Mouse (Mus musculus) MEL (cell line): Measurements from ENCODE around the gene Gm45208. TPM values are rescaled to one million over a fixed set of nuclear protein-coding genes. Genes with fewer than 3 reads are reported as not detected.
A peak's percentile ranks its signal among the peaks of the same experiment; 100 is the strongest.

ENCODE experiments used
- DNase-seq: peaks from one replicate; pipeline ENCODE4 v3.0.0; 2011; ENCODE audit warnings: low read depth, low spot score
- H3K27ac ChIP-seq: 2 replicates; pipeline ENCODE4 v1.5.1; 2012; ENCODE audit warnings: low read depth, mild to moderate bottlenecking, control low read depth, low read length, moderate library complexity; ENCODE audit not compliant: control insufficient read depth
- H3K27me3 ChIP-seq, 2 experiments: fragments of 150-350 bp in 1 of 2; sonication (generic) in 1 of 2; 2 replicates each; pipeline ENCODE4 v1.6.1; 2012; ENCODE audit warnings: low read length in 2 of 2, mild to moderate bottlenecking in 2 of 2, improper control_type of control experiment in 1 of 2, moderate library complexity in 1 of 2; ENCODE audit not compliant: insufficient read depth in 2 of 2, control insufficient read depth in 1 of 2
- H3K36me3 ChIP-seq, 2 experiments: 2 replicates each; pipeline ENCODE4 v1.6.1; 2012 to 2014; ENCODE audit warnings: low read length in 2 of 2, improper control_type of control experiment in 1 of 2, inconsistent platforms in 1 of 2, mild to moderate bottlenecking in 1 of 2; ENCODE audit not compliant: insufficient read depth in 2 of 2, control insufficient read depth in 1 of 2
- H3K4me1 ChIP-seq, 2 experiments: fragments of 150-350 bp in 1 of 2; sonication (generic) in 1 of 2; 2 replicates each; pipeline ENCODE4 v1.6.1; 2012; ENCODE audit warnings: low read length in 2 of 2, improper control_type of control experiment in 1 of 2, mild to moderate bottlenecking in 1 of 2; ENCODE audit not compliant: insufficient read depth in 2 of 2, control insufficient read depth in 1 of 2
- H3K4me3 ChIP-seq, 2 experiments: fragments of 150-350 bp in 1 of 2; sonication (generic) in 1 of 2; 2 replicates each; pipeline ENCODE4 v1.5.1; 2012; ENCODE audit warnings: low read depth in 2 of 2, low read length in 2 of 2, mild to moderate bottlenecking in 2 of 2, moderate library complexity in 2 of 2, control low read depth in 1 of 2, improper control_type of control experiment in 1 of 2; ENCODE audit not compliant: control insufficient read depth in 1 of 2, insufficient read depth in 1 of 2
- H3K79me2 ChIP-seq: 2 replicates; pipeline ENCODE4 v1.6.1; 2012; ENCODE audit warnings: mild to moderate bottlenecking, low read length, moderate library complexity; ENCODE audit not compliant: control insufficient read depth, poor library complexity, insufficient read depth
- H3K9ac ChIP-seq: 2 replicates; pipeline ENCODE4 v1.6.1; 2012; ENCODE audit warnings: low read depth, mild to moderate bottlenecking, control low read depth, low read length, moderate library complexity; ENCODE audit not compliant: control insufficient read depth, poor library complexity, severe bottlenecking
- H3K9me3 ChIP-seq: fragments of 150-350 bp; sonication (generic); replicated peaks from 2 replicates; pipeline ENCODE4 v1.6.1; 2012; ENCODE audit warnings: mild to moderate bottlenecking, low read length, improper control_type of control experiment, moderate library complexity; ENCODE audit not compliant: insufficient read depth
- BHLHE40 ChIP-seq: IDR thresholded peaks from 2 replicates; pipeline ENCODE4 v1.6.1; 2012; ENCODE audit warnings: low read depth, mild to moderate bottlenecking, inconsistent platforms, low read length, improper control_type of control experiment, borderline replicate concordance
- CHD2 ChIP-seq: IDR thresholded peaks from 2 replicates; pipeline ENCODE4 v1.6.1; 2011; ENCODE audit warnings: low read length, improper control_type of control experiment
- CTCF ChIP-seq, 3 experiments: IDR thresholded peaks in 2 of 3; conservative IDR thresholded peaks in 1 of 3; 2 replicates each; pipeline ENCODE4 v1.5.1; 2011 to 2012; ENCODE audit warnings: low read length in 3 of 3, low read depth in 2 of 3, mild to moderate bottlenecking in 2 of 3, improper control_type of control experiment in 1 of 3, inconsistent platforms in 1 of 3, mixed read lengths in 1 of 3, moderate library complexity in 1 of 3; ENCODE audit not compliant: control insufficient read depth in 1 of 3, insufficient read depth in 1 of 3, poor library complexity in 1 of 3, severe bottlenecking in 1 of 3
- E2F4 ChIP-seq: IDR thresholded peaks from 2 replicates; pipeline ENCODE4 v1.6.1; 2011; ENCODE audit warnings: low read depth, low read length, improper control_type of control experiment, borderline replicate concordance
- ELF1 ChIP-seq: IDR thresholded peaks from 2 replicates; pipeline ENCODE4 v1.6.1; 2014; ENCODE audit warnings: low read depth, mild to moderate bottlenecking, inconsistent platforms, low read length, improper control_type of control experiment, moderate library complexity
- EP300 ChIP-seq, 2 experiments: IDR thresholded peaks; 2 replicates each; pipeline ENCODE4 v1.6.1; 2011; ENCODE audit warnings: improper control_type of control experiment in 2 of 2, low read length in 2 of 2, low read depth in 1 of 2, mild to moderate bottlenecking in 1 of 2
- ETS1 ChIP-seq: IDR thresholded peaks from 2 replicates; pipeline ENCODE4 v1.6.1; 2012; ENCODE audit warnings: low read depth, mild to moderate bottlenecking, inconsistent platforms, low read length, improper control_type of control experiment, moderate library complexity
- GABPA ChIP-seq: IDR thresholded peaks from 2 replicates; pipeline ENCODE4 v1.6.1; 2012; ENCODE audit warnings: low read depth, mild to moderate bottlenecking, inconsistent platforms, low read length, improper control_type of control experiment, moderate library complexity
- GATA1 ChIP-seq: IDR thresholded peaks from 2 replicates; pipeline ENCODE4 v1.6.1; 2011; ENCODE audit warnings: low read depth, low read length, improper control_type of control experiment
- HCFC1 ChIP-seq: IDR thresholded peaks from 2 replicates; pipeline ENCODE4 v1.6.1; 2012; ENCODE audit warnings: low read depth, mild to moderate bottlenecking, inconsistent platforms, low read length, improper control_type of control experiment, moderate library complexity
- JUND ChIP-seq: IDR thresholded peaks from 2 replicates; pipeline ENCODE4 v1.6.1; 2011; ENCODE audit warnings: low read depth, mild to moderate bottlenecking, improper control_type of control experiment, low read length
- KAT2A ChIP-seq: conservative IDR thresholded peaks from 2 replicates; pipeline ENCODE4 v1.6.1; 2012; ENCODE audit warnings: low read depth, low read length, improper control_type of control experiment, inconsistent platforms
- MAFK ChIP-seq: IDR thresholded peaks from 2 replicates; pipeline ENCODE4 v1.6.1; 2011; ENCODE audit warnings: low read depth, mild to moderate bottlenecking, low read length, improper control_type of control experiment, borderline replicate concordance
- MAZ ChIP-seq: IDR thresholded peaks from 2 replicates; pipeline ENCODE4 v1.6.1; 2012; ENCODE audit warnings: low read depth, mild to moderate bottlenecking, inconsistent platforms, low read length, improper control_type of control experiment
- MEF2A ChIP-seq: IDR thresholded peaks from 2 replicates; pipeline ENCODE4 v1.6.1; 2014; ENCODE audit warnings: low read depth, mild to moderate bottlenecking, inconsistent platforms, low read length, improper control_type of control experiment; ENCODE audit not compliant: poor library complexity, insufficient replicate concordance, severe bottlenecking; ENCODE audit errors: extremely low read depth
- MXI1 ChIP-seq: IDR thresholded peaks from 2 replicates; pipeline ENCODE4 v1.6.1; 2011; ENCODE audit warnings: mild to moderate bottlenecking, low read depth, low read length, improper control_type of control experiment
- MYB ChIP-seq: IDR thresholded peaks from 2 replicates; pipeline ENCODE4 v1.6.1; 2011; ENCODE audit warnings: mild to moderate bottlenecking, low read depth, low read length, improper control_type of control experiment
- NELFE ChIP-seq: IDR thresholded peaks from 2 replicates; pipeline ENCODE4 v1.6.1; 2011; ENCODE audit warnings: low read depth, low read length, improper control_type of control experiment
- NRF1 ChIP-seq: IDR thresholded peaks from 2 replicates; pipeline ENCODE4 v1.6.1; 2014; ENCODE audit warnings: low read depth, mild to moderate bottlenecking, inconsistent platforms, low read length, improper control_type of control experiment, moderate library complexity; ENCODE audit not compliant: poor library complexity, insufficient read depth, severe bottlenecking
- POLR2A ChIP-seq, 2 experiments: IDR thresholded peaks; 2 replicates each; pipeline ENCODE4 v1.6.1; 2011 to 2012; ENCODE audit warnings: low read length in 2 of 2, mild to moderate bottlenecking in 2 of 2, control low read depth in 1 of 2, improper control_type of control experiment in 1 of 2, low read depth in 1 of 2, moderate library complexity in 1 of 2; ENCODE audit not compliant: control insufficient read depth in 1 of 2, insufficient read depth in 1 of 2, poor library complexity in 1 of 2
- POLR2AphosphoS2 ChIP-seq: IDR thresholded peaks from 2 replicates; pipeline ENCODE4 v1.6.1; 2011; ENCODE audit warnings: low read length, improper control_type of control experiment
- POLR2AphosphoS5 ChIP-seq: IDR thresholded peaks from 2 replicates; pipeline ENCODE4 v1.6.1; 2012; ENCODE audit warnings: low read depth, borderline replicate concordance, mild to moderate bottlenecking, inconsistent platforms, low read length, moderate library complexity, mixed read lengths
- RAD21 ChIP-seq: IDR thresholded peaks from 2 replicates; pipeline ENCODE4 v1.6.1; 2011; ENCODE audit warnings: mild to moderate bottlenecking, low read depth, low read length, improper control_type of control experiment
- RCOR1 ChIP-seq: IDR thresholded peaks from 2 replicates; pipeline ENCODE4 v1.6.1; 2012; ENCODE audit warnings: low read depth, mild to moderate bottlenecking, inconsistent platforms, low read length, improper control_type of control experiment
- SIN3A ChIP-seq: IDR thresholded peaks from 2 replicates; pipeline ENCODE4 v1.6.1; 2012; ENCODE audit warnings: low read length, improper control_type of control experiment, inconsistent platforms
- SMC3 ChIP-seq: IDR thresholded peaks from 2 replicates; pipeline ENCODE4 v1.6.1; 2011; ENCODE audit warnings: low read depth, low read length, improper control_type of control experiment
- TAL1 ChIP-seq: IDR thresholded peaks from 2 replicates; pipeline ENCODE4 v1.6.1; 2012; ENCODE audit warnings: mild to moderate bottlenecking, inconsistent platforms, low read length, moderate library complexity, mixed read lengths
- TCF12 ChIP-seq: IDR thresholded peaks from 2 replicates; pipeline ENCODE4 v1.6.1; 2014; ENCODE audit warnings: low read depth, mild to moderate bottlenecking, inconsistent platforms, low read length, improper control_type of control experiment, moderate library complexity
- UBTF ChIP-seq: IDR thresholded peaks from 2 replicates; pipeline ENCODE4 v1.6.1; 2012; ENCODE audit warnings: low read depth, mild to moderate bottlenecking, inconsistent platforms, low read length, improper control_type of control experiment, moderate library complexity, borderline replicate concordance; ENCODE audit not compliant: insufficient read depth
- USF1 ChIP-seq: IDR thresholded peaks from 2 replicates; pipeline ENCODE4 v1.6.1; 2014; ENCODE audit warnings: low read depth, mild to moderate bottlenecking, inconsistent platforms, low read length, improper control_type of control experiment, moderate library complexity
- USF2 ChIP-seq, 2 experiments: IDR thresholded peaks; 2 replicates each; pipeline ENCODE4 v1.6.1; 2011 to 2012; ENCODE audit warnings: improper control_type of control experiment in 2 of 2, low read length in 2 of 2, borderline replicate concordance in 1 of 2, inconsistent platforms in 1 of 2, low read depth in 1 of 2, mild to moderate bottlenecking in 1 of 2; ENCODE audit not compliant: insufficient read depth in 1 of 2
- ZC3H11A ChIP-seq: IDR thresholded peaks from 2 replicates; pipeline ENCODE4 v1.6.1; 2012; ENCODE audit warnings: low read depth, mild to moderate bottlenecking, inconsistent platforms, low read length, improper control_type of control experiment
- ZMIZ1 ChIP-seq: IDR thresholded peaks from 2 replicates; pipeline ENCODE4 v1.6.1; 2012; ENCODE audit warnings: low read depth, mild to moderate bottlenecking, inconsistent platforms, low read length, improper control_type of control experiment, moderate library complexity
- ZNF384 ChIP-seq: IDR thresholded peaks from 2 replicates; pipeline ENCODE4 v1.6.1; 2012; ENCODE audit warnings: low read depth, mild to moderate bottlenecking, inconsistent platforms, low read length, improper control_type of control experiment
- polyA plus RNA-seq, 2 experiments: library from polyadenylated mRNA; stranded (reverse) in 1 of 2; unstranded in 1 of 2; fragments of >175 nt in 1 of 2; fragments of >200 nt in 1 of 2; gene quantifications; 2 replicates each; pipeline versions ENCODE4 v1.2.1 to v1.2.4; 2012; ENCODE audit warnings: low replicate concordance in 2 of 2, low read depth in 1 of 2; ENCODE audit not compliant: insufficient read length in 2 of 2, insufficient read depth in 1 of 2, missing spikeins in 1 of 2
- total RNA-seq: library from RNA; depleted of rRNA; stranded (reverse); fragments of 300-350 nt; gene quantifications from 2 replicates; pipeline ENCODE4 v1.2.3, GENCODE M21; 2012; rRNA removed

Gene Gm45208
- total RNA-seq (0.36 TPM in 1 of 2 replicates, not detected in the other), polyA plus RNA-seq (10 to 100 TPM in 1 of 2 experiments, not detected in 1; 11.0 TPM)

DNA sequence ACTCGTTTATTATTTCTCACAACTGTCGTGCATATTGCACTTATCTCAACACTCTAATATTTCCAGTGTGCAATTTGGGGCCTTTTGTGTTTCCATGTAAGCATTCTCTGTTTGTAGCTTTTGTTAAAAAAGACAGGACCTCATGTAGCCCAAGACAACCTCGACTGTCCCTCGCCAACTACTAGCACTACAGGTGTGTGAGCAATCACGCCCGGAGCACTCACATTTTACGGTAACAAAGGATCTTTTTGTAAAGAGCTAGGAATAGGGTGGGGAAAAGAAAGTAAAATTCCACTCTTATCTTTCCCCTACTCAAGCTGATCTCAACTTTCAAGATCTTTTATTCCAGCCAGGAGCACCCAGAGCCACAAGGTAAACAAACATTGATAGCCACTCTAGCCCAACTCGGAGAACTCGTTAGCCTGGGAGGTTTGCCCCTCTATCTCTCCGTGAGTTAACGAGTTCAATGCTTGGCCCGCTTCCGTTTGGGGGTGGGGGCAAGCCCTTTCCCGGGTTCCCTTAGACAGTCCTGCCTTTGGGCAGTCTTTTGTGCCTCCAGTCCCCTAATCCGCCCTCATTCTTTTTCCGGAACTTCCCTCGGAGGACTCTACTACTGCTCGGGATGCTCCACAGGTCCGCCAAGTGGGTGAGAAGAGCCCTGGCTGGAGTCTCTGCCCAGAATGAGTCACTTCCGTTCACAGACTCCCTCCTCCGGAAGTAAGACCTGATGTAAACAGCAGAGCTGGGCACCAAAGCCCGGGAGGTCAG, at the start of gene Gm45208:
TSS of gene Gm45208 (plus strand) at position 732 of the 768 bp plus-strand sequence.
- Histone ChIP-seq H3K27me3 (no peaks in the 10 kb centered on the region), H3K9ac (peak within 1 kb of the TSS; percentile 90), H3K27ac (peak within 1 kb of the TSS; percentile 92), H3K9me3 (no peaks in the 10 kb centered on the region), H3K36me3 (no peaks in the 10 kb centered on the region), H3K4me3 (peak within 1 kb of the TSS; percentile 79 to 86), H3K79me2 (peaks cover 6% of the 10 kb centered on the region), H3K4me1 (peaks cover 0 to 6% of the 10 kb centered on the region in 2 experiments; a peak in 2 of 4 replicates)
- peak; percentile 94 for DNase-seq
- TF ChIP-seq CHD2, result no peak
- TF ChIP-seq JUND, result peak; percentile 78; the same call in 1 of the 2 replicates
- no peak for TF ChIP-seq POLR2AphosphoS5
- TF ChIP-seq TCF12, result peak; percentile 52; the same call in 1 of the 2 replicates
- TF ChIP-seq TAL1, result no peak
- TF ChIP-seq NELFE, result peak; percentile 67; the same call in 1 of the 2 replicates
- no peak for TF ChIP-seq E2F4
- TF ChIP-seq EP300 (IDR thresholded peaks at IDR 0.05; ENCODE audit: low read depth in 1 of 2, low read length in 2 of 2), result 0 out of 4 replicates have a peak, but pooled peaks of 1 of the 2 experiments have one; percentile 3
- TF ChIP-seq HCFC1, result peak; percentile 92
- no peak for TF ChIP-seq SMC3
- TF ChIP-seq MYB, result no peak
- no peak for TF ChIP-seq ZMIZ1
- no peak for TF ChIP-seq USF2 (IDR thresholded peaks at IDR 0.05; ENCODE audit: borderline replicate concordance in 1 of 2, insufficient read depth in 1 of 2, low read depth in 1 of 2, low read length in 2 of 2)
- no peak for TF ChIP-seq CTCF (IDR thresholded peaks at IDR 0.05 in 2 of 3, conservative IDR thresholded peaks at IDR 0.05 in 1 of 3; ENCODE audit: control insufficient read depth in 1 of 3, insufficient read depth in 1 of 3, low read depth in 2 of 3, low read length in 3 of 3, poor library complexity in 1 of 3, severe bottlenecking in 1 of 3)
- TF ChIP-seq MAZ, result peak; percentile 70; the same call in 1 of the 2 replicates
- TF ChIP-seq ETS1, result no peak
- TF ChIP-seq MXI1, result peak; percentile 81
- TF ChIP-seq RCOR1, result no peak; the same call in 1 of the 2 replicates
- no peak for TF ChIP-seq ZNF384
- no peak for TF ChIP-seq BHLHE40
- no peak; the same call in 1 of the 2 replicates for TF ChIP-seq GABPA
- TF ChIP-seq UBTF, result no peak
- no peak for TF ChIP-seq NRF1
- TF ChIP-seq GATA1, result 0 out of 2 replicates have a peak, but pooled peaks have one; percentile 11
- peak; percentile 69 for TF ChIP-seq ELF1
- TF ChIP-seq RAD21, result no peak
- no peak for TF ChIP-seq MAFK
- TF ChIP-seq KAT2A, result peak; percentile 69
- peak; percentile 98 for TF ChIP-seq SIN3A
- no peak for TF ChIP-seq ZC3H11A
- peak in 1 of 2 experiments; percentile 82; a peak in 2 of 4 replicates for TF ChIP-seq POLR2A (IDR thresholded peaks at IDR 0.05; ENCODE audit: control insufficient read depth in 1 of 2, insufficient read depth in 1 of 2, low read depth in 1 of 2, low read length in 2 of 2, poor library complexity in 1 of 2)
- peak; percentile 42; the same call in 1 of the 2 replicates for TF ChIP-seq POLR2AphosphoS2
- TF ChIP-seq MEF2A, result no peak
- TF ChIP-seq USF1, result no peak
